Mouse (Mus musculus) right cerebral cortex, postnatal 36 days (tissue): Measurements from ENCODE around the gene Lcn2.

Experiments
- DNase-seq, 2 experiments: peaks; one replicate each; pipeline ENCODE4 v3.0.0; 2022; ENCODE audit warnings: low spot score in 2 of 2, mixed read lengths in 1 of 2

Lcn2 gene

DNA sequence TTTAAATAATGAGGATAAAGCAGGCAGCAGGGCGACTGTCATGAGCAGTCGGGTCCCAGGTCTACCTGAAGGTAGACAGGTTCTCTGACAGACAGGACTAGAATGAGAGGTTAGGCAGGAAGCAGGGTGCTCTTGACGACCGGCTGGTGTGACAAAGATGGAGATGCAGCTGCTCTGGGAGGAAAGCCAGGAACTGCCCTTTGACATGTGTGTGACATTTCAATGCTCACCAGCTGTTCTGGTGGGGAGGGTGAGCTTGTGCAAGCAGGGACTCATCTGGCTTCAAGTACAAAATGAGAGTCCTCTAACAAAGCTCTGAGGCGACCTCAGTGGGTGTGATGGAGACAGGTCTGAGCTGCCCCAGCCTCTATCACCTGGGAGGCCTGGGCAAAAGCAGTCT, 25.9 kb upstream of the Lcn2 start:
- DNase-seq = no peak

DNA sequence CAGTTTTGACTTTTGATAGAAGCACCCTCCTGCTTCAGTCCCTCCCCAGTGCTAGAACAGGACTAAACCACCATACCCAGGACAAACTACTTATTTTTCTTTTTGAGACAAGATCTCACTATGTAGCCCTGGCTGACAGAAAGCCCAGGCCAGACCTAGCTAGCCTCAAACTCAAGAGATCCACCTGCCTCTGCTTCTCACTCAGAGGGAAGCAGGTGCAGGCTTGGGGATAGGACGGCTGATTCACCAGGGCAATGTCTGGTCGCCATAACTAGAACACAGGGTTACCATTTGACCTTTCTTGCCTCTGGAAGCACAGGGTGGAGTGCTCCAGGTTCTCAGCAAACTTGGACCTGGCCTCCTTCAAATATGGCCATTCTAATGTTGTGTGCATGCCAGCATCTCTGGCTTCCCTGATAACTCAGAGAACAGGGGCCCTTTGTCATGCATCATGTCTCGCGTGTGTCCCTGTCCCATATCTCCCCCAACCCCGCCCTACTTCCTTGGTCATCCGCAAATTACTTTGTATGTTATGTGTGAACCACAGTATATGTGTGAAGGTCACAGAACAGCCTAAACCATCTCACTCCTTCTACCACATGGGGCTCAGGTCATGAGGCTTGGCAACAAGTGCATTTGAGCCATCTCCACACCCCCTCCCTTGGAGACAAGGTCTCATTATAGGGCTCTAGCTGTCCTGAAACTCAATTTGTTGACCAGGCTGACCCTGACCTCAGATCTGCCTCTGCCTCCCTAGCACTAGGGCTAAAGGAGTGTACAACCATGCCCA, 24.9 kb upstream of the Lcn2 start:
- DNase-seq = no peak

DNA sequence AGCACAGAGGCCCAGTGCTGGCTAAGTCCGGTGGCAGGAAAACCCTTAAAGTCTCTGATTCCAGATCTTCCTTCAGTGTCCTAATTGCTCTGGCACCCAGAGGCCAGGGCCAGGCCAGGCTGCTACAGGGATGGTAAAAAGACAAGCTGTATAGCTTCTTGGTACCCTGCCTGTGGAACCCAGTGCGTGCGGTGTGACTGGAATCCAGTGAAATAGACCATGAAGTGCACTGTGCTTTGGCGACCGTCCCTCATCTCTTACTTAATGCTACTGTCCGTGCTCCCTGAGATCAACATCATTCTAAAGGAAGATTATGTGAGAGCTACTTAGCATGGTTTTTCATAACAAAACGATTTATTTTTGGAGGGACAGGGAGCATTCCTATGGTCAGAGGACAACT, 23.4 kb upstream of the Lcn2 start:
- DNase-seq = no peak

DNA sequence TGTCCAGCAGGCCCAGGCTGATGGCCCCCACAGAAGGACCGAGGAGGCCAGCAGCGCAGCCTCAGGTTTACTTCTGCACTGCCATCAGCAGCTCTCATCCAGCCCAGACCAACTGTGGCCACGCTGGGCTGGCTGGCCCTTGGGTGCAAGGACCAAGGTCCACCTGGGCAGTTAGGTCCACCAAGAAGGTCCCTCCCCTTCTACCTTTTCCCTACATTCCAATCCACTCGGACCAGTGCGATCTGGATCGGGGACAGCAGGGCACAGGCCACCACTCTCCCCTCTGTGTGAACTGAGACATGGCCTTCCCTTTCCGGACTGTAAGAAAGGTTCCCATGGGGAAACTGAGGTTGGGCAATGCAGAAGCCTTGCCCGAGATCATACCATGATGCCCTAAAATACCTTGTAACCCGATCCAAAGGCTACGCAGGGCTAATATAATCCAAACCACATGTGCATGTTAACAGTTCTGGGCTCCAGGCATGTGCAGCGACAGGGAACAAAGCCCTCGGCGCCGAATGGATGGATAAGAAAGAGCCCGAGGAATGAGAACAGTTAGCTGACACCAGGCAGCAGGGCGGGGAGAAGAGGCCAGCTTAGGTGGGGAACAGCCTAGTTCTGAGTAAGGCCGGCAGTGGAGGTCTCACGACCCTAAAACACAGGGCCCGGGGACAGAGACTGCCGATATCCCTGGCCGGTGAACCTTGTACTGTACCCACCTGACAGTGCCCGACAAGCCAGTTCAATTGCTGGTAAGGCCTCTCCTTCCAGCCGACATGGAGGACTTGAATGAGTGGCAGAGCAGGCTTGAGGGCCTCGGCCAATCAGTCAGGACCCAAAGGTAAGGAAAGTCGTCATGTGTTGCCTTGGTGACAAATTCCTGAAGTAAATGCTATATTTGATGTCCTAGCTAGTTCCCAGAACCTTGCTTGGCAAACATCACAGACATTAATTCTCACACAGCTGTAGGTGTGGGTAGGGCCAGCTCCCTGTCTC, 20.7 kb upstream of the Lcn2 start:
- DNase-seq = no peak

DNA sequence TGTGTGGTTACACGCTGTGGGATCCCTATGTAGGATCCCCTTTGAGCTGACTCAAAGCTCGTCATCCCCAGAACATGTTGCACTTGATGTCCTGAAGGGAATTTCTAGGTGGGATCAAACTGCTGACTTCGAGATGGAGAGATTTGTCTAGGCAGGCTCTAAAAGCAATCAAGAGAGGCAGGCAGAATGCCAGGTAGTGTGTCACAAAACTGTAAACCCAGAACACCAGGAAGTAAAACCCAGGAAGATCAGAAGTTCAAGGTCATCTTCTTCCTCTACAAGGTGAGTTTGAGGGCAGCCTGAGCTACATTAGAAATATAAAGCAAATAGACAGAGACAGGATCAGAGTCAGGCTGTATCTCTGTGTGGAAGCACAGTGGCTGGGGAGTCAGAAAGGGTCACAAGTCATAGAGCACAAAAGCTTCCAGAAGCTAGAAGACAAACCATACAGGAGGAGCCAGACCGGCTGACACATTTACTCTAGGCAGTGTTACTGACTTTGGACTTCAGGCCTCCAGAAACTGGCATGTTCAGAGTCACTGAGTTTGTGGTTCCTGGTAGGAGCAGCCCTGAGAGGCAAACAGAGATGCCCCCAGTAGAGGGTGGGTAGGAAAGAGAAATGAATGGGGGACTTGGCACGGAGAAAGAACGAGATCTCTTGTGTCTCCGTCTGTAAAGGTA, 19.2 kb upstream of the Lcn2 start:
- no peak for DNase-seq

DNA sequence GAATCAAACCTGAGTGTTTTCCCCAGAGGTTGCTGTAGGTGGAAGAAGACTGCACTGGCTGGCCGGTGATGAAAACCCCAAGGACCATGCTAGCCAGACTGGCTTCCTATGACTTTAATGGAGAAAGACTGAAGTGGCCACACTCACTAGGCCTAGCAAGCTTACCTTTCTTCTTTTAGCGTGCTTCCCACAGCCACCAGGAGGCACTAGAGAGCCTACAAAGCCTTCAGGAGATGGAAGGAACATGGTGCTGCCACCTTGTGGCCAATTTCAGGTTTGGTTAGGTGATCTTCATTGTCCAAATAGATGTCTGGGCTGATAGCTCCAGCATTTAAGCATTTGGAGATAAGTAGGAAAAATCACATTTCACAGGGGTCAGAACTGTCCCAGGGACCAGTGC, 16.6 kb upstream of the Lcn2 start:
- DNase-seq = peak; percentile 85 to 86

DNA sequence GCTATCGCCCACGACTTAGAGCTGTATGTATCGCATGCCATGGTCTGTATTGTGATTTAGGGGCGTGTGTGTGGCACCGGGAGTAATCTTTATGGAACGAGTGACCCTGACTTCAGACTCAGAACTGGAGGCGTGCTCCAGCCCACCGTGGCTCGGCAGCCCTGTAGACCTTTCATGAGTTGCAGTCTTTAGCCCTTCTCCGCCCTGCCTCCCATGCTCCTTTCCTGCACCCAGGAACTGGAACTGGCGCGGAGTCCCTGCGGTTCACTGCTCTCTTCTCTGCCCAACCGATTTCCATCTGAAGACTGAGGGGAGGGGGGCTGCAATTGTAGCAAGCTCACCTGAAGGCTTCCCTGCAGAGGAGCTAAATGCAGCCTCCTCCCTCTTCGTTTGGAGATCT, 8.6 kb upstream of the Lcn2 start:
- no peak for DNase-seq

DNA sequence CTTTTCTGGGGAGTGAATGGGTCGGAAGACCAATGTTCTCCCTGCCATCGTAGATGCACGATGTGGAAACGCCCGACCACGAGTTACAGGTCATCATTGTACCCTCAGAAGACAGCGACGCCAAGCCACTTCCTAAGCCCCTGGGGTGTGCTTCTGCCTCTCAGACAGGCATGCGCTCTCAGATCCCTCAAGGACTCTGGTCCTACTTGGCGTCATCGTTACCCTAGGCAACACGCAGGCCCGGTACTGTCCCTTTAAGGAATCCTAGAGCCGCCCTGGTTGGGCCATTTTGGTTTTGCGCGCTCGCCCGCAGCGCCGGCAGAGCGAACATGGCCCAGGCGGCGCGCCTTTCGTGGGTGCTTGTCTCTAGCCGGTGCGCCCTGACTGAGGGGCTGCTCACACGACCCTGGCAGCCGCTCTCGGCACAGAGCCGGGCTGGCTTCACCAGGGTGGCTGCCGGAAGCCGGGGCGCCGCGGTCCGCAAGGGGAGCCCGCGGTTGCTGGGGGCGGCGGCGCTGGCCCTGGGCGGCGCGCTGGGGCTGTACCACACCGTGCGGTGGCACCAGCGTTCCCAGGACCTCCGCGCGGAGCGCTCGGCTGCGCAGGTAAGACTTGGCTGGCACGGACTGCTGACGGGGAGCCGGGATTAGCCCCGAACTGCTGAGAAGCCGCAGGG, 8.0 kb upstream of the Lcn2 start:
- peak; percentile 93 to 94 for DNase-seq

DNA sequence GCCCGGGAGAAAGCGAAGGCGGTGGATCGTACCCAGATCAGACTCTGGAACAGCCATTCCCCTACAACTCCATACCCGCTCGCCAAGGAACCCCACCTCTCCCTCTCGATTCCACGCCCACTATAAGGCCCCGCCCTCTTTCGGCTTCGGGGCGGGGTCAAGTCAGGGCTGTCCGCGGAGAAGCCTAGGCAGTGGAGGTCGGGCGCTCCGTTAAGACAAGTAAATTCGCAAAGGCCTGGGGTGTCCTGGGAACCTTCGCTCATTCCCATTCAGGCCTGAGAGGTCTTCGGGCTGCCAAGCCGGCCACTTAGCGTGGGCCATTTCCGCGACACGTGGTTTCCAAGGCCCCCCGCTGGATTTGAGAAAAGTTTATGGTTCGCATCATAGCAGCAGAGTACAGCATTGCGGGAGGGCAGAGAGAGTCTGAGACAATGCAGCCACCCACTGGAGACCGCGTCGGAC, 7.5 kb upstream of the Lcn2 start, which contains the start of gene Ptges2:
Ptges2 (plus strand) TSS at position 413 of the 462 bp plus-strand sequence.
- DNase-seq = peak; percentile 84 to 85

DNA sequence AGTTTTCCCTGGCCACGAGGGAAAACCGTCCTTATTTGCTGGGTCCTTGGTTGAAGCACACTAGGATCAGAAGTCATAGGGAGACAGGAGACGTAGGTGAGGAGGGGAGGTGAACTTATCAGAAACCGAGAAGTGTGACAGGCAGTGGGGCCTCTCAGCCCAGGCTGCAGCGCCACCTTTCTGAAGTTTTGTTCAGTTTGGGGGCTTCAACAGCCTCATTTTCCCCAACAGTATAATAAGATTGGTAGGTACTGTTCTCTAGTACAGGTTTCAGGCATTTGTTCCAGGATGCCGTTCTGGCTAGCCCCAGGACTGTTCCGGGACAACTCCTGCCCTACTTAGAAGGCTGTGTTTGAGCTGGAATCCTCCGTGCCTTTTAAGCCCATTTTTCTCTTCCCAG, 6.9 kb upstream of the Lcn2 start:
- DNase-seq = no peak

DNA sequence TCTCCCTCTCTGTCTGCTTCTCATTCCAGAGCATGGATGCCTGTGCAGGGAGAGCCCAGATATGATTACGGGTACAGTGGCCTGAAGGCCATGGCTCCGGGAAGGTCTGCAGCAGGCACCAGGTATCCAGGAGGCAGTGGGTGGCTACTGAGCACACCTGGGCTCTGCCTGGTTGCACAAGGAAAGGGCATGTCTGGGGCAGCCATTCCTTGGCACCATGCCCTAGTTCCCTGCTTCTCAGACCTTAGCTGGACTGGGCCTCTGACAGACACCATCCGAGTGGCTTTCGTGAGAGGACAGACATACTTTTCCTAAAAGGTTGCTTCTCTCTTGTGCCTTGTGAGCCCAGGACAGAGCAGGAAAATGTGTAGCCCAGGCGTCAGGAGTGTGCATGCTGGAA, 4.0 kb upstream of the Lcn2 start:
- DNase-seq = no peak

DNA sequence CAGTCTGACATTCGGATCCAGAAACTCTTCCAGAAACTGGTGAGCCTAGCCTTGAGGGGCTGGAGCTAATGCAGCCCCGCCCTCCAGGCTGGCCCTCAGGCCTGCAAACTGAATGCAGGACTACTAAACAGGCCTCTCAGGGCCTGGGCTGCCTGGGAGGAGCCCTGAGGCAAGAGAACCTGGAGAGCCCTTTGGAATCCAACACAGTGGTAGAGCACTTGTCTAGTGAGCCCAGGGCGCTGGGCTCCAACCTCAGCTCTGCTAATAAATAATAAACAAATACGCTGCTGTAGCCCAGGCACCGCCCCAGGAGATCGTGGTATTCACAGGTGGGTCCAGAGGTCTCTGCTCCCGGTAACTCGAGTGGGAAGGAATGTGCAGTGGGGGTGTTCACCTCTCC, 2.8 kb upstream of the Lcn2 start:
- DNase-seq = no peak

DNA sequence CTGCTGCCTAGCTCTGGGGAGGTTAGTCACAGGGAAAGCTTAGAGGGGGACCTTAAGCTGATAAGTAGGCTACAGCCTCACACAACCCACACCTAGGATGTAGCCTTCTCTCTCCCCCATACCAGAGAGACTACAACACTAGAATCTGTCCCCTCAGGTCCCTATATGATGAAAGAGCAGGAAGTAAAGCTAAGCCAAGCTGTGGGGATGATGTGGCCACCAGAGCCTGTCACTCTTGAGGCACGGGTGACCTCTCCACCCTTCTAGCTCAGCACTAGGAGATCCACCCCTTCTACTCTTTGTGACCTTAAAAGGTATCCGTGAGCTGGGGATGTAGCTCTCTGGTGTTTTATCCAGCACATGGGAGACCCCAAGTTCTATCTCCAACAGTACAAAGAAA, 1.1 kb upstream of the Lcn2 start:
- DNase-seq = no peak

DNA sequence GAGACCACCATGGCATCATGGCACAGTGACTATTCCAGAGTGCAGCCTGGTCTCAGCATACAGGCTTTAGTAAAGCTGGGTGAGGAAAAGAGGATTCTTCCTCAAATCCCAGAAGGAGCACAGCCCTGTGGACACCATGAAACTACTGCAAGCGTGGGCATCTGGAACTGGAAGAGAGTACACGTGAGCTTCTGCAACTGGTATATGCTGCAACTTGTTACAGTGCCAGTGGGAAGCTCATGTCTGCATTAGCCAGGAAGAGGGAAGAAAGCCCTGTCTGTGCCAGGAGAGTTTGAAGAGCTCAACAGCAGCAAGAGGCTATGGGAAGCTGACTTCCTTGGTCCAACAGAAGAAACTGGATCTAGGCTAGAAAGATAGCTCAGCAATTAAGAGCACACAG, 5.4 kb downstream of the Lcn2 start:
- DNase-seq = no peak

DNA sequence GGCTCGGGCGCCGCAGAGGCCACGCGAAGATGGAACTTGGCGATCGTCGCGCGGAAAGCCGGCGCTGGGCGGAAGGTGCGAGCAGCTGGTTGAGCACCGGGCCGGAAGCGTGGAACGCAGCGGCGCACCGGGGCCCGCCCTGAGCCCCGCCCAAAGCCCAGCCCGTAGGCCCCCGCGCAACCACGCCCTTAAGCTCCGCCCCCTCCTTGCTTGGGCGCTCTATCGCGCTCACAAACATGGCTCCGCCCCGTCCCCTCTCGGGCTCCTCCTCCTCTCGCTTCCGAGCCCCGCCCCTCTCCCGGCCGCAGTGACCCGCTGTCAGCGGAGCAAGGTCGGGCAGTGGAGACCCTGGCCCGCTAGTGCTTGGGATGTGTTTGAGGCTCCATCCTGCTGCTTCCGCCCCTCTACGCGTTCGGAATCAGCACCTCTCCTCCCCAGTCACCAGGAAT, 6.3 kb downstream of the Lcn2 start, which contains the start of gene 1110008P14Rik:
1110008P14Rik (minus strand) TSS at position 164 of the 449 bp plus-strand sequence.
- peak; percentile 87 to 92 for DNase-seq

DNA sequence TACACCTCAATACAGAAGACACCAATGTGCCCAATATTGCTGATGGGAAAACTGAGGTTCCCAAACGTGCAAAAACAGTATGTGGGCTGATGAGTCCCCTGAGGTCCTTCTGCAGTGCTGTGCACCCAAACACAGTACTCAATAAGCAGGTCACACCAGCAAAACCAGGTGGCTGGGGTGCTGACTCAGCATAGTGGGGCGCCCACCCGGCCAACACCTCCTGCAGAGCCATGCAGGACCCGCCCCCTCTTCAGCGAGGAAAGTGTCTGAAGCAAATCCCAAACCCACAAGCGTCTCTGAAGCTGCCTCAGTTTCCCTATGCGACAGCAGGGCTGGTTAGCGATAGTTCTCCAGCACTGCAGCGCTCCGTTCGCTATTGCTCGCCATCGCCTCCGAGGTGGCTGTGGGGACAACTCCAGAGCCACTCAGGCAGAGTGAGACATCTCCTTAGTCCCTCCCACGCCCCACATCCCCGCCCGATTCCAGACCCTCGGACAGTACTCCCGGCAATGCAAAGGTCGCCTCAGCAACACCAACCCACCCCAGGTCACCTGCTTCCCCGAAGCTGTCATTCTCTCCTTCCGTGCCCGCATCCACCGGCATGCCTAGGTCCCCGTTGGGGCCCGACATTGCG, 6.8 kb downstream of the Lcn2 start:
- no peak for DNase-seq

DNA sequence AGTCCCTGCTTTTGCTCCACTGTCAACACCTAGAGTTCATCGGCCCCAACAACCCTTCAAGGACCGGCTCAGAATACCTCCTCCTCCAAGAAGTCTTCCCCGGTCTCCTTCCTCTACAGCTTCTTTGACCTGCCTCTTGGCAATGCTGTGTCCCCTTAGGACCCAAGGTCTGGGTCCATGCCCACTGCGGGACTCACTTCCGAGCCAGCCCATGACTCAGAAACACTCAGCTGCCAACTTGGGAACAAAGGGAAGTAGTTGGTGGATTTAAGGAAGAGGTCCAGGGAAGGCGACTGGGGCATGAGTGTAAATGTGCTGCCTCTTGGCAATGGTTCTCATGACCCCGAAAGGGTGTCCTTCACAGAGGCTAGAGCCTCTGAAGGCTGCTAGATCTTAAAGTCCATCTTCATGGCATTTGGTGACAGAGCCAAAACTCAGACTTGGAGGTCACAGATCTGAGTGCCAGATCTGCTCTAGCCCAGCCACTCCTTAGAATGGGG, 8.0 kb downstream of the Lcn2 start:
- no peak for DNase-seq

DNA sequence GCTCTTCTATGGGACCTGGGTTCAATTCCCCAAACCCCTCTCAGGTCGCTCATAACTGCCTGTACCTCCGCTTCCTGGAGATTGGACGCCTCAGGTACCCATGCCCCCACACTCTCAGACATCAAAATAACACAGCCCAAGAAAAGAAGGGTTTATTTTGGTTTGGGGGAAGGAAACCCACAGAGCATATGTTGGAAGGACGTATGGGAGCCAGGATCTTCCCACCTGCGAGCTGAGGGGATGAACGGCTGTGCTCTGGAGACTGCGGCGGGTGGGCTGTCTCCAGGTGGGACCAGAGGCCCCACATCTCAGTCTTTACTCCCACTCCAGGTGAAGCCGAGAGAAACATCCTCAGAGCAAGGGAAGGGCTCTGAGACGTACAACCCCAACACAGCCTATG, 11.1 kb downstream of the Lcn2 start:
- DNase-seq = no peak

DNA sequence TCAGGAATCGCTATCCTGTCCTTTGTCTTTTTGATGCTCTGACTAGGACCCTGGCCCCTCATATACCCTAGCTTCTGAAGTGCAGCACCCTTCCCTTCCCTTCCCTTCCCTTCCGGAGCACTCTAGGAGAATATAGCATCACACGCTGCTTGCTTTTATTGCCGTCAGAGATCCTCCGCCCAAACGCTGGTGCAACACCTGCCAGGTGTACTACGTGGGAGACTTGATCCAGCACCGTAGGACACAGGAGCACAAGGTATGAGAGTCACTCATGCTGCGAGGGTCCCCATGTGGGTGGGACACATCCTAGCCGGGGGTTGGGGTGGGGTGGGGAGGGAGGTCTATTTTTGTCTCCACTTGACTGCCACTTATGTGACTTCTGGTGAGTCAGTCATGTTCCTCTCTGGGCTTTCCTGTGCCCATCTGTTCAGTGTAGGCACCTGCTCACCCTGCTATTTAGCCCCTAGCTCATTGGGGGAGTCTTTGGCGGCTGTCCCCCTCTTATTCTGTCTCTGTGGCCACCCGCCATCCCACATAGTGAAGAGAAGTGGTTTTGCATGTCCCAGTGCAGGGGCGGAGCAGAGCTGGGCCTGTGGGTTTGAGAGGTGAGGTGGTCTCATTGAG, 12.6 kb downstream of the Lcn2 start:
- DNase-seq = peak; percentile 44 to 63

DNA sequence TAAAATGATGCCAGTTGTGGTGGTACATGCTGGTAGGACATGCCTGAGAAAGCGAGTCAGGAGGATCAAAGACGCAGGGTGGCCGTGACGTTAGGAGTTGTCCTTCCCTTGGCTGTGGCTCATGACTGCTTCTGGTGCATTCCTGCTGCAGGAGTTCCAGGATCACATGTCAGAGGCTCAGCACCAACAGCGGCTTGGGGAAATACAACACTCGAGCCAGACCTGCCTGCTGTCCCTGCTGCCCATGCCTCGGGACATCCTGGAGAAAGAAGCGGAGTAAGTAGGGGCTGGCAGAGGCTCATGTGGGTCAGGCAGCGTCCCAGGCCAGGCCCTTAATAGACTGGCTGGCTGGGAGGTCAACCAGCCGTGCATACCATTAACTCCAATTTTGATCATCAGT, 13.9 kb downstream of the Lcn2 start:
- no peak for DNase-seq
